Mouse (Mus musculus) midbrain, embryonic 11.5 days (tissue): Measurements from ENCODE around the gene Rsu1. TPM values are rescaled to one million over a fixed set of nuclear protein-coding genes. Genes with fewer than 3 reads are reported as not detected.

Experiments used
- ATAC-seq: fragments of 200-750 bp; cut with Nextera tagmentation; 2 replicates; pipeline ENCODE4 v1.8.0; 2017; ENCODE audit warnings: moderate TSS enrichment, moderate library complexity; ENCODE audit not compliant: low FRiP score
- DNase-seq: peaks from one replicate; pipeline ENCODE4 v3.0.0; 2015; ENCODE audit warnings: low spot score; ENCODE audit errors: missing footprints
- H3K27ac ChIP-seq: fragments of 300-500 bp; sonication (generic); 2 replicates; pipeline ENCODE4 v1.5.1; 2014; ENCODE audit warnings: low read depth, low read length
- H3K27me3 ChIP-seq: fragments of 300-500 bp; sonication (generic); 2 replicates; pipeline ENCODE4 v1.6.1; 2014; ENCODE audit warnings: mild to moderate bottlenecking, low read length, moderate library complexity, mixed read lengths; ENCODE audit not compliant: control insufficient read depth, insufficient read depth
- H3K36me3 ChIP-seq: fragments of 300-500 bp; sonication (generic); 2 replicates; pipeline ENCODE4 v1.6.1; 2014; ENCODE audit warnings: mild to moderate bottlenecking, low read length, moderate library complexity, mixed read lengths; ENCODE audit not compliant: control insufficient read depth, insufficient read depth
- H3K4me1 ChIP-seq: fragments of 300-500 bp; sonication (generic); 2 replicates; pipeline ENCODE4 v1.6.1; 2014; ENCODE audit warnings: low read length; ENCODE audit not compliant: control insufficient read depth, insufficient read depth
- H3K4me2 ChIP-seq: fragments of 300-500 bp; sonication (generic); 2 replicates; pipeline ENCODE4 v1.6.1; 2014; ENCODE audit warnings: mild to moderate bottlenecking, moderate library complexity
- H3K4me3 ChIP-seq: fragments of 300-500 bp; sonication (generic); 2 replicates; pipeline ENCODE4 v1.5.1; 2014; ENCODE audit warnings: low read depth, low read length
- H3K9ac ChIP-seq: fragments of 300-500 bp; sonication (generic); 2 replicates; pipeline ENCODE4 v1.6.1; 2014; ENCODE audit warnings: low read length
- H3K9me3 ChIP-seq: fragments of 300-500 bp; sonication (generic); 2 replicates; pipeline ENCODE4 v1.6.1; 2016; ENCODE audit warnings: low read length; ENCODE audit not compliant: control insufficient read depth
- WGBS: fragments of 180-500 bp; shearing (Covaris S2); extraction: QIAGEN DNeasy Blood & Tissue Kit; methylation state at CpG from one replicate; pipeline ENCODE4 v1.1.7; 2014; 5-methylcytosine and 5-hydroxymethylcytosine counted together
- polyA plus RNA-seq: library from polyadenylated mRNA; unstranded; fragments of >200 nt; fragmentation: Nextera tagmentation; extraction: Ambion mirVana; gene quantifications from 2 replicates; pipeline ENCODE4 v1.2.1, GENCODE M21; 2014

Rsu1 gene
- polyA plus RNA-seq, 1 experiment from 2014 or later, result 73.1 TPM

DNA sequence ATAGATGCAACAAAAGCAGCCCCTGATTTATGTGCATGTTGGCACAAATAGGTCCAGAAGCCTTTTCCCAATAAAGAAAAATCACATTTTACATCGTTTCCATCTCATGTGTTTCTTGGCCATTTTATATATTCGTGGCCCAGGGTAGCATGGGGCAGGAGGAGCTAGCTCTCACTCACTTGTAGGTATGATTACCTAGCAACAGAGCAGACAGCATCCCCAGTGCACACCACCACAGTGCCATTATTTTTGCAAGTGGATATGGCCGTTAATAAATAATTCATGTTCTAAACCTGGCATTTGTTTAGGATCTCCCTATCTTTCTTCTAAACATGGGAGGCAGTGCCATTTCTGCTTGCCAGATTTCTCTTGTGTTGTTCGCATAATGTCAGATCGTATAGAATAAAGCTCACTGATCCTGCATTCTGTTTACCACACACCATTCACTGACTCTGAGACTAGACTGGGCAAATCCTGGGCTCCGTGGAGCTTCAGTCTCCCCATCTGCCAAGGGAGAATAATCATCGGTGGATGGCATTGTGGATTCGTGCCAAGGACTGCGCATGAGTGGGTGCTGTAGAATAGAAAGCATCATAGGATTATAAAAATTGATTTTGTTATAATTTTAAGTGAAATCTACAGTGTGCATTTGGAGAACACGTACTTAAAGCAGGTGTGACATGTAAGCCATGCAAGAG is 93.4 kb downstream of the Rsu1 start:
- H3K4me1 ChIP-seq, result peaks cover 9% of the 10 kb centered on the region; the same call in 1 of the 2 replicates
- 92% methylated on average over 10 of the region's 10 CpGs for WGBS

DNA sequence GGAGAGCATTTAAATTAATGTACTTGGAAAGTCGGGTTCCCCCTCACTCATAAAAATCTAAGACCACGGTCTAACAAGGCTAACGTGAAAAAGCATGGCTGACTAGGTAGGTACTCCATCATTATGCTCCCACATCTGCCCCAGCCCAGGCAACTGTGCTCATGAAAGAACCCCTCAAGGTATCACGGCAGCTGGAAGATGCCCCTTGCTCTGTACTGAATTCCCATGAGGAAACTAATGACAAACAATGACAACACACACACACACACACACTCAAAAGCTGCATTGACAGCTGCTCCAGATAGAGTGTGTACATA is 95.0 kb downstream of the Rsu1 start:
- Histone ChIP-seq H3K4me1 (peaks cover 9% of the 10 kb centered on the region; the same call in 1 of the 2 replicates), H3K27ac (no peak overlapping the region), H3K9me3 (no peaks in the 10 kb centered on the region), H3K36me3 (no peaks in the 10 kb centered on the region), H3K4me3 (no peak overlapping the region), H3K4me2 (no peak overlapping the region), H3K9ac (no peak overlapping the region), H3K27me3 (peaks cover 31% of the 10 kb centered on the region)
- WGBS, result 77% methylated on average over 4 of the region's 4 CpGs
- DNase-seq, result no peak
- ATAC-seq, result 0 out of 2 replicates have a peak, but pooled peaks have one; percentile 16

More for the DNA sequence above, 93.4 kb downstream of the Rsu1 start:
- H3K9me3 ChIP-seq, result no peaks in the 10 kb centered on the region
- no peak overlapping the region for H3K9ac ChIP-seq
- DNase-seq, result no peak
- peaks cover 30% of the 10 kb centered on the region for H3K27me3 ChIP-seq
- H3K4me2 ChIP-seq, result no peak overlapping the region
- no peak overlapping the region for H3K4me3 ChIP-seq
- H3K27ac ChIP-seq, result no peak overlapping the region
- no peaks in the 10 kb centered on the region for H3K36me3 ChIP-seq
- ATAC-seq, result no peak

DNA sequence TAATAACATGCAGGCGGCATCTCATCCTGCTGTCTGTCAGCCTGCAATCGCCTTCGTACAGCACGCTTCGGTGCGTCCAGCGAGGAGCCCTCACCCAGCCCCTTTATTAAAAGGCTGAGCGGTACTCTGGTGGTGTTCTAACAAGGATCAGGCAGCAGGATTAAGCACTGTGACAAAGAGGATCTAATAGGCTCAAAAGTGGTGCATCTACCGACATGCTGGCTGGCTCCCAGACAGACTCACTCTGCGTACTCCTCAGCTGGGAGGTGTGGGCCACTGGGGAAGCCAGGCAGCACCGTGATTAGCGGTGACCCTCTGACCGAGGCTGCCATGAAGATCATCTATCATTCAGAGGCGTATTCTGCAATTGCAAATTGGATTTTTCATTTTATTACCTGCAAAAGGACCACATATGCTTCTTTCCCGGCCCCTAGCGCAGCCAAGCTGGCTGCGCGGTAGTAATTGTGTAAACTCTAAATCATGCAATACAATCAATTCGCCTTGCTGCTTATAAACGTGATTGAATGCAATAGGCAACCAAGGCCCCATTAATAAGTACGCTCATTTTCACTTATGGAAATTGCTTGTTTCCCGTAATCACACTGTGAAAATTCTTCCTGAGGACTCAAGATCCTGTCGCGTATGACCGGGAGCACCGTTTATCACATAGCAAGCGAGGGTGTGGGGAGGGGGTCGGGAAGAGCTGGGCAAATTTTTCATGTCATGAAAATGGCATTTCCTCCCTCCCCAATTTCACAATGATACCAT is 95.5 kb downstream of the Rsu1 start:
- H3K36me3 ChIP-seq, result no peaks in the 10 kb centered on the region
- H3K27ac ChIP-seq, result no peak overlapping the region
- H3K27me3 ChIP-seq, result peaks cover 31% of the 10 kb centered on the region
- peaks cover 9% of the 10 kb centered on the region; the same call in 1 of the 2 replicates for H3K4me1 ChIP-seq
- no peaks in the 10 kb centered on the region for H3K9me3 ChIP-seq
- peak; percentile 88 for ATAC-seq
- peak overlapping the region; percentile 29 for H3K4me2 ChIP-seq
- DNase-seq, result peak; percentile 89
- H3K4me3 ChIP-seq, result no peak overlapping the region
- no peak overlapping the region for H3K9ac ChIP-seq
- WGBS, result 51% methylated on average over 28 of the region's 28 CpGs

DNA sequence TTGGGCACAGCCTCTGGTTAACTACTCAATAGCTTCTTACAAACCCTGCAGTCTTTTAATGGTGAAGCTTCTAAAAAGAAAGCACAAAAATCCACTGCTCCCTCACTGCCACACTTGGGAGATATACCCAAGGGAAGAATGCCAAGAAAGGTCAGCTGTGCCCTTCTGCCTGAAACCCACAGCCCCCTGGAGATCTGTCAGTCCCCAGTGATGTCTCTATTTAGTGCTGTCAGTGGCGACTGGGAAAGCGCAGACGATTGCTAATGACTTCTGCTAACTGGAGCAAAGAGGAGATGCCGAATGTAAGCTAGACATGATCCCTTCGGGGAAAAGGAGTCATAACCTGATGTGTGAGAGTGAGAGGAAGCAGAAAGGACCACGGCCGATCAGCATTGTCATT is 96.8 kb downstream of the Rsu1 start:
- H3K36me3 ChIP-seq, result no peaks in the 10 kb centered on the region
- peak; percentile 87 for DNase-seq
- no peak for ATAC-seq
- no peak overlapping the region for H3K9ac ChIP-seq
- H3K4me1 ChIP-seq, result peaks cover 9% of the 10 kb centered on the region; the same call in 1 of the 2 replicates
- H3K9me3 ChIP-seq, result no peaks in the 10 kb centered on the region
- 47% methylated on average over 7 of the region's 7 CpGs for WGBS
- peaks cover 33% of the 10 kb centered on the region for H3K27me3 ChIP-seq
- no peak overlapping the region for H3K27ac ChIP-seq
- no peak overlapping the region for H3K4me2 ChIP-seq
- no peak overlapping the region for H3K4me3 ChIP-seq

DNA sequence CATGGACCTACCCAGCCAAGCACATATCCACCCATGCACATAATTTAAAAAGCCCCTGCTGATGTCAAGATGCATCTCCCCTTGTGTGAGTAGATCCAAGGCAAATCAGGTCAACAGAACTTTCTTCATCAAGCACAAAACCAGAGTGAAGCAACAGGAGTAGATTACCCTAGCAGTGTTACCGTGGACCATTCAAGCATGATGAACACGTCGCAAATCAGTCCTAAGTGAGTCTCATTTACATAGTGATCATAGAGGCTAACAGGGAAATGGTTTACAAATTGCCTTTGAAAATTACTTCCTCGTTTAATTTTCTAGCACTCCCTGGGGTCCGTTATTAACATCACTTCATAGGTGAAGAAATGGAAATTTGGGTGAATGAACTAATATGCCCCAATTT is 100.6 kb downstream of the Rsu1 start:
- Histone ChIP-seq H3K36me3 (no peaks in the 10 kb centered on the region), H3K9me3 (no peaks in the 10 kb centered on the region), H3K4me3 (no peak overlapping the region), H3K27ac (no peak overlapping the region), H3K4me1 (peaks cover 3% of the 10 kb centered on the region; the same call in 1 of the 2 replicates), H3K9ac (no peak overlapping the region), H3K27me3 (peaks cover 15% of the 10 kb centered on the region; the same call in 1 of the 2 replicates), H3K4me2 (no peak overlapping the region)
- ATAC-seq, result no peak
- DNase-seq, result no peak
- WGBS, result 90% methylated on average over 5 of the region's 5 CpGs

DNA sequence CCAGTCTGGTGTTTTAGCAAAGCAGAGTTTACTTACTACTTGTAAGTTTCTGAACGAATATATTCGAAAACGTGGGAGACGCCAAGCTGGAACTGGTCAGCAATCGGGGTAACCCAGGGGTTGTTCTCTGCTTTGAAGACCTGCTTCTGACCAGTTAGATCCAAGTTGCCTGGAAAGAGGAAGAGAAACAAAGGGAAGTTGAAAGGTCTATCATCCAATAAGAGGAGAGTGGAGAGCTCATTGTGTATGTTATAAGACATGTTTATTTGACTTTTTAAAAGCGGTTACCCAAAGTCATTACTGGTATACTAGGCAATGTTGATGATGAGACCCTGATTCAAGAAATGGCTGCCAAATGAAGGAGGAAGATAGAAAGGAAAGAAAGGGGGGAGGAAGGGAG is 101.3 kb downstream of the Rsu1 start:
- H3K4me3 ChIP-seq, result no peak overlapping the region
- H3K9me3 ChIP-seq, result no peaks in the 10 kb centered on the region
- DNase-seq, result no peak
- no peak for ATAC-seq
- H3K36me3 ChIP-seq, result no peaks in the 10 kb centered on the region
- peaks cover 15% of the 10 kb centered on the region; the same call in 1 of the 2 replicates for H3K27me3 ChIP-seq
- 91% methylated on average over 6 of the region's 6 CpGs for WGBS
- H3K9ac ChIP-seq, result no peak overlapping the region
- peaks cover 2% of the 10 kb centered on the region; the same call in 1 of the 2 replicates for H3K4me1 ChIP-seq
- no peak overlapping the region for H3K27ac ChIP-seq
- no peak overlapping the region for H3K4me2 ChIP-seq

DNA sequence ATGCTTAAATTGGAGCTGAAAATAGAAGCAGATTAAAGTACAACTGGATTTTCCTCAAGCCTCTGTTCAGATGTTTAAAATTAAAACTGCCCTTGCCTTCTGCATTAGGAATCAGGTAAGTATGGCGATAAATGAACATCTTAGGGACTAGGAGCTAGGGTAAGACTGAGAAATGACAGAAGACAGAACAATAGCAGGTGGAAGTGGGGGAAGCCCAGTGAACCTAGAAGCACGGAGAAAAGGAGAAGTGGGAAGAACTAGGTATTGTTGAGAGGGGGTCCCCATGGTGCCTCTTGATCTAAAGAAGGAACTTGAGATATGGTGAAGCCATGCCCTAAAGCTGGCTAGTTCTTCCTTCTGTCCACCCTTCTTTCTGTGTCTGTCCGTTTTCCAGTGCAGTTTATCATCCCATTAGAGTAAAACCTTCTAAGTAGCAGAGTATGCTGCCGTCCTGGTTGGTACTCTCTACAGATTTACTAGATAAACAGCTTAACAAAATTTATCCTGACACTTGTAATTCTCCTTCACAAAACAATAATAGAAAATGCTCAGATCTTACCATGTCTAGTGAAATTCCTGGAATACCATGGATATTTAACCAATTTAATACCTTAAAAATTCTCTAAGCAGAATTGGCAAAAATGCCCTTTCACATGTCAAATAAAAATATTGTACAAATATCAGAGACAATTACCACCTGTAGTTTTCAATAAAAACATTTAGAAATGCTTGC is 101.9 kb downstream of the Rsu1 start:
- ATAC-seq (no peak), DNase-seq (no peak)
- peaks cover 14% of the 10 kb centered on the region; the same call in 1 of the 2 replicates for H3K27me3 ChIP-seq
- H3K27ac ChIP-seq, result no peak overlapping the region
- WGBS, result 79% methylated on average over 4 of the region's 4 CpGs
- H3K4me3 ChIP-seq, result no peak overlapping the region
- no peaks in the 10 kb centered on the region for H3K36me3 ChIP-seq
- H3K9ac ChIP-seq, result no peak overlapping the region
- no peak overlapping the region for H3K4me2 ChIP-seq
- H3K4me1 ChIP-seq, result no peaks in the 10 kb centered on the region
- H3K9me3 ChIP-seq, result no peaks in the 10 kb centered on the region

DNA sequence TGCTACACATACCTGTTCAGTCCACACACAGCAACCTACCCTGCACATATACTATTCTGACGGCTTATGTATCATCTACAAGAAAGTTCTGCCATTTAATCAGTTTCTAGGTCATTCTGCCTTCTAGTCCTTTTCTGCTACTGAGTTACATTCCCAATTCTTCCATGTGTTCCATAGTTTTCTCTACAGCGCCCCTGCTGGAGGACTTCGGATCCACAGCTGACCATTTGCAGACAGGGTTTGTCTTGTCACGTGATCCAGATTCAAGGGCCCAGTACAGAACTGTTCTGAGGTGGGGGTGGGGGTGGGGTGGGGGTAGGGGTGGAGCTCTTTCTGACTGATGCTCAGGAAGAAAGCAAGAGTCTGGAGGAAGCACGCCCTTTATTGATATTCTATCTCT is 102.5 kb downstream of the Rsu1 start:
- ATAC-seq (peak; percentile 38; the same call in 1 of the 2 replicates), DNase-seq (peak; percentile 96)
- Histone ChIP-seq H3K27ac (no peak overlapping the region), H3K9me3 (no peaks in the 10 kb centered on the region), H3K9ac (no peak overlapping the region), H3K27me3 (peaks cover 10% of the 10 kb centered on the region; the same call in 1 of the 2 replicates), H3K4me1 (no peaks in the 10 kb centered on the region), H3K4me2 (no peak overlapping the region), H3K4me3 (no peak overlapping the region), H3K36me3 (no peaks in the 10 kb centered on the region)
- WGBS, result 43% methylated on average over 5 of the region's 5 CpGs
